Mouse (Mus musculus) heart, embryonic 10.5 days (tissue): ENCODE data around the gene Bub1b. TPM values are rescaled to one million over a fixed set of nuclear protein-coding genes. Genes with fewer than 3 reads are reported as not detected.

Experiments
- DNase-seq: peaks from one replicate; pipeline ENCODE4 v3.0.0-alpha.2; 2017; ENCODE audit warnings: low spot score
- H3K27ac ChIP-seq: fragments of 300-500 bp; sonication (generic); 2 replicates; pipeline ENCODE4 v1.5.1; 2016; ENCODE audit warnings: mild to moderate bottlenecking
- H3K27me3 ChIP-seq: fragments of 300-500 bp; sonication (generic); 2 replicates; pipeline ENCODE4 v1.6.1; 2016; ENCODE audit warnings: mild to moderate bottlenecking; ENCODE audit not compliant: poor library complexity, insufficient read depth, severe bottlenecking
- H3K36me3 ChIP-seq: fragments of 300-500 bp; sonication (generic); 2 replicates; pipeline ENCODE4 v1.6.1; 2016; ENCODE audit warnings: mild to moderate bottlenecking, moderate library complexity
- H3K4me1 ChIP-seq: fragments of 300-500 bp; sonication (generic); 2 replicates; pipeline ENCODE4 v1.6.1; 2016; ENCODE audit warnings: mild to moderate bottlenecking
- H3K4me3 ChIP-seq: fragments of 300-500 bp; sonication (generic); 2 replicates; pipeline ENCODE4 v1.5.1; 2016; ENCODE audit warnings: mild to moderate bottlenecking, moderate library complexity
- H3K9me3 ChIP-seq: fragments of 300-500 bp; sonication (generic); 2 replicates; pipeline ENCODE4 v1.6.1; 2016; ENCODE audit warnings: mild to moderate bottlenecking, moderate library complexity
- WGBS: fragments of 180-500 bp; shearing (Covaris S2); methylation state at CpG from one replicate; pipeline ENCODE4 v1.1.7; 2016; 5-methylcytosine and 5-hydroxymethylcytosine counted together
- polyA plus RNA-seq: library from polyadenylated mRNA; unstranded; fragments of >200 nt; fragmentation: Nextera tagmentation; extraction: Ambion mirVana; gene quantifications from 2 replicates; pipeline ENCODE4 v1.2.1, GENCODE M21; 2016

Bub1b gene
- polyA plus RNA-seq, 1 experiment from 2014 or later, result 101 TPM

DNA sequence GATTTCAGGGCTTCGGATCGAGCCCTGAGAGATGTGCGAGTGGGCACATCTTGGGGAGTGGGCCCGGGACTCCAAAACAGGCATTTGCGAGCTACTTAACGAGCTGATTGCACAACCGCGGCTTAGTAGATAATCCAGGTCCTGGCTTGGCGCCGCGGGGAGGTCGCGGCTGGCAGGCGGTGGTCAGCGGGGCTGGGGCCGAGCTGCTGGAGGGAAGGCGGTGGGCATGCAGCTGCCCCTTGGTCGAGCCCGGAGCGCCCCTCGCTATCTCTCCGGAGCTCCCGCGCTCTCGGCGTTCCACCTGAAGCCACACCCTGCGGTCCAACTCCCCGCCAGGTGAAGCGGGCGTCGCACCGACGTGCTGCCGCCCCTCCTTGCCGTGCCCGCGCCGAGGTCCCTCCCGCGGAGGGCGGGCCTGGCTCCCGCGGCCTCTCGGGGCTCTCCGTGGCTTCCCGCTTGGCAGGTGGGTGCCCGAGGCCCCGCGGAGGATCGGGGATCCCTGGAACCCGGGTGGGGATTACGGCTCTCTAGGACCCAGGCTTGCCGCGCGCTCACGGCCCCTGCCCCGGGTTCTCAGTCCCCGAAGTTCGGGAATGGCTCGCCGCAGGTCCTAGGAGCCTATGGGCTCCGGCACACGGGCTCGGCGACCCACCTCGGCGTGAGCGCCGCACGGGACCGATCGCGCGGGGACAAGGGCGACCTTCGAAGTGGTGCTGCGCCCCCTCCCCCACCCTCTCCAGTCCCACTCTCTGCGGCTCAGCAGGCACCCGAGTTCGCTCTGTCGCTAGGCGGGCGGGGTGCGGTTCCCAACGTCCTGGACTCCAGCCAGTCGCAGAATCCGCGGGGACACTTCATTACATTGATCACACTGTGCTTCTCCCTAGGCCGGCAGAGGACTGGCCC is 79.1 kb downstream of the Bub1b start:
- Histone ChIP-seq H3K4me1 (peaks cover 26% of the 10 kb centered on the region), H3K4me3 (peak overlapping the region; percentile 71), H3K9me3 (no peaks in the 10 kb centered on the region), H3K27me3 (peaks cover 99% of the 10 kb centered on the region), H3K36me3 (no peaks in the 10 kb centered on the region), H3K27ac (peak overlapping the region; percentile 74)
- WGBS, result under 1% methylated on average over 86 of the region's 89 CpGs
- no peak for DNase-seq

GRCm38 (mm10) chr2:118677817-118678216 is 79.8 kb downstream of the Bub1b start:
- Histone ChIP-seq H3K4me1 (peaks cover 31% of the 10 kb centered on the region), H3K4me3 (peak overlapping the region; percentile 71), H3K27me3 (peaks cover 97% of the 10 kb centered on the region), H3K9me3 (no peaks in the 10 kb centered on the region), H3K27ac (peak overlapping the region; percentile 74; the same call in 1 of the 2 replicates), H3K36me3 (no peaks in the 10 kb centered on the region)
- WGBS, result 3% methylated on average over 4 of the region's 4 CpGs
- DNase-seq, result no peak

GRCm38 (mm10) chr2:118679577-118679976 is 81.6 kb downstream of the Bub1b start:
- no peak overlapping the region for H3K27ac ChIP-seq
- no peaks in the 10 kb centered on the region for H3K36me3 ChIP-seq
- no peak overlapping the region for H3K4me3 ChIP-seq
- peaks cover 86% of the 10 kb centered on the region for H3K27me3 ChIP-seq
- peaks cover 30% of the 10 kb centered on the region for H3K4me1 ChIP-seq
- WGBS, result 60% methylated on average over 3 of the region's 3 CpGs
- DNase-seq, result no peak
- H3K9me3 ChIP-seq, result no peaks in the 10 kb centered on the region

DNA sequence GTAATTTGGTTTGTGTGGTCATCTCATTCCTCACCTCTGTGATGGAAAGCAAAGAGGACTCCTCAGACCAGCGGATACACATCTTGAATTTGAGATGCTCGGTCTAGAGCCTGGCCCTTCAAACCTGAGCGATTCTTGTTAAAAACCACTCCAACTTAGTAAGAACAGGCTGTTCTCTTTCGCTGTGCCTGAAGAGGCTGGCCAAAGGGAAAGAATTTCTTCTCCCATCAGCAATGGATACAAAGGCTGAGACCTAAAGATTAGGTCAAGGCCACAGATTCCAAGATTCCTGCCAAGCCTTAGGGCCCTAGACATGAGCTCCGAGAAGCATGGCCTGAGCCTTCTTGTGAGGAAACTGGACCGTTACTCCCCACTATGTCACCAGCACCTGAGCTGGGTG is 82.9 kb downstream of the Bub1b start:
- H3K27ac ChIP-seq, result no peak overlapping the region
- peaks cover 74% of the 10 kb centered on the region for H3K27me3 ChIP-seq
- peaks cover 25% of the 10 kb centered on the region for H3K4me1 ChIP-seq
- DNase-seq, result no peak
- 81% methylated on average over 6 of the region's 6 CpGs for WGBS
- H3K36me3 ChIP-seq, result no peaks in the 10 kb centered on the region
- no peak overlapping the region for H3K4me3 ChIP-seq
- no peaks in the 10 kb centered on the region for H3K9me3 ChIP-seq

DNA sequence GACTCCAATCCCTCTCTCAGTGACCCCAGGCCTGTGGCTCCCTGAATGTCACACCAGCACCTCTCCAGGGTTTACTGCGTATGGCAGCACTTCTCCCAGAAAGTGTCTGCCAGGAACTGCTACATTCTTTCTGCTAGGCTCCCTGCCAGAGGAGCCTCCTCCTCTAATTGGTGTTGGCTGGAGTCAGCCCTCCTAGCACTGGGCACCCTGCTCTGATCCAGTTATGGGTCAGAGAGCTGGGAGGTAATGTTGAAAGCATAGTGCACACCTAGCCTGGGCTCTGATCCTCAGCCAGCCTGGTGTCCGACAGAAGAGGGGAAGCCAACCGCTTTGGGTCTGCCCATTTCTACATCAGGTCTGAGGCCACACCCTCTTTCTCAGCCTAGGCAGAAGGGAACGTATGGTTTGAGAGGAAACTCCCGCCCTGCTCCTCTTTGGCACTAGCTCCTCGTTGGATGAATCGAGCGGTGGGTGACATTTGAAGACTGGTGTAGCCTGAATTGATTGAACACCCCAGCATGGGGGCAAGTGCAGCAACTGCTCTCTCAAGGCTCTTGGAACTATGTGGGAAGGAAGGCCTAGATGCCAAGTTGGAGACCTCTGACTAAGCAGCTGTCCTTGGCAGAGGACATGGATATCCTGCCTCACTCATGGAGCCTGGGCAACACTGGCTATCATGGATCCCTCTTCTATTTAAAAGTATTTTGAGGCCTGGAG is 84.7 kb downstream of the Bub1b start:
- no peak overlapping the region for H3K4me3 ChIP-seq

GRCm38 (mm10) chr2:118685088-118685487 is 87.1 kb downstream of the Bub1b start:
- Histone ChIP-seq H3K9me3 (no peaks in the 10 kb centered on the region), H3K27ac (no peak overlapping the region), H3K27me3 (peaks cover 72% of the 10 kb centered on the region), H3K4me1 (peaks cover 10% of the 10 kb centered on the region), H3K4me3 (no peak overlapping the region), H3K36me3 (no peaks in the 10 kb centered on the region)
- WGBS, result 81% methylated on average over 4 of the region's 4 CpGs
- no peak for DNase-seq

More for the DNA sequence above, 84.7 kb downstream of the Bub1b start:
- 47% methylated on average over 8 of the region's 8 CpGs for WGBS
- Histone ChIP-seq H3K9me3 (no peaks in the 10 kb centered on the region), H3K27ac (0 out of 2 replicates have a peak overlapping the region, but pooled peaks have one; percentile 22), H3K36me3 (no peaks in the 10 kb centered on the region), H3K4me1 (peaks cover 13% of the 10 kb centered on the region), H3K27me3 (peaks cover 74% of the 10 kb centered on the region)
- DNase-seq, result no peak

- Histone ChIP-seq H3K4me1 (peaks cover 10% of the 10 kb centered on the region), H3K9me3 (no peaks in the 10 kb centered on the region), H3K27me3 (peaks cover 70% of the 10 kb centered on the region), H3K4me3 (no peak overlapping the region), H3K36me3 (no peaks in the 10 kb centered on the region), H3K27ac (no peak overlapping the region)
- 73% methylated on average over 8 of the region's 8 CpGs for WGBS
- DNase-seq, result no peak
Measured at GRCm38 (mm10) chr2:118686693-118687092, 88.7 kb downstream of the Bub1b start.

GRCm38 (mm10) chr2:118687791-118688190 is 89.8 kb downstream of the Bub1b start:
- no peak overlapping the region for H3K27ac ChIP-seq
- peaks cover under 1% of the 10 kb centered on the region for H3K4me1 ChIP-seq
- H3K27me3 ChIP-seq, result peaks cover 72% of the 10 kb centered on the region
- no peaks in the 10 kb centered on the region for H3K36me3 ChIP-seq
- 90% methylated on average over 3 of the region's 3 CpGs for WGBS
- DNase-seq, result no peak
- H3K4me3 ChIP-seq, result no peak overlapping the region
- no peaks in the 10 kb centered on the region for H3K9me3 ChIP-seq

DNA sequence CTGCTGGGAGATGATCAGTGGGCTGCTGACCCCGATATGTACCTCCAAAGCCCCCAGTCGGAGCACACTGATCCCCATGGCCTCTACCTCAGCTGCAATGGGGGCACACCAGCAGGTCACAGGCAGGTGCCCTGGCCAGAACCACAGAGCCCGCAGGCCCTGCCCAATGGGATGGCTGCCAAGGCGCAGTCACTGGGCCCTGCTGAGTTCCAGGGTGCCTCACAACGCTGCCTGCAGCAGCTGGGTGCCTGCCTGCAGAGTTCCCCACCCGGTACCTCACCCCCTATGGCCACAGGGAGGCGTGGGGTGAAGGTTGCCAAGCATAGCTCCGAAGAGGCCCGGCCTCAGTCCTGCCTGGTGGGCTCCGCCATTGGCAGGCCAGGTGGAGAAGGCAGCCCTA is 91.9 kb downstream of the Bub1b start:
- Histone ChIP-seq H3K27me3 (peaks cover 86% of the 10 kb centered on the region), H3K27ac (no peak overlapping the region), H3K9me3 (no peaks in the 10 kb centered on the region), H3K4me1 (no peaks in the 10 kb centered on the region), H3K36me3 (no peaks in the 10 kb centered on the region), H3K4me3 (no peak overlapping the region)
- 70% methylated on average over 10 of the region's 10 CpGs for WGBS
- no peak for DNase-seq

Other genes with a start within 250 kb of the Bub1b start
- gene Gpr176, start 224.8 kb upstream of the Bub1b start, polyA plus RNA-seq, result 0.39 TPM in 1 of 2 replicates, not detected in the other
- gene Eif2ak4, start 209.6 kb upstream of the Bub1b start, polyA plus RNA-seq, result 9.5 and 10.0 TPM in 2 replicates
- 209 and 232 TPM in 2 replicates for gene Srp14, start 118.5 kb upstream of the Bub1b start, polyA plus RNA-seq
- 2.5 and 3.7 TPM in 2 replicates for gene Bmf, start 48.5 kb upstream of the Bub1b start, polyA plus RNA-seq
- 1.7 and 4.1 TPM in 2 replicates for gene Pak6, start 65.1 kb downstream of the Bub1b start, polyA plus RNA-seq
- 0.16 and 0.63 TPM in 2 replicates for gene Ankrd63, start 105.8 kb downstream of the Bub1b start, polyA plus RNA-seq
- gene Plcb2, start 130.2 kb downstream of the Bub1b start, polyA plus RNA-seq, result 1.4 and 1.6 TPM in 2 replicates
- gene Inafm2, start 147.5 kb downstream of the Bub1b start, polyA plus RNA-seq, result 22.6 and 34.8 TPM in 2 replicates
- 0.94 and 1.8 TPM in 2 replicates for gene Ccdc9b, start 164.4 kb downstream of the Bub1b start, polyA plus RNA-seq
- gene Phgr1, start 174.6 kb downstream of the Bub1b start, polyA plus RNA-seq, result not detected in 2 replicates
- 0.20 and 0.23 TPM in 2 replicates for gene Disp2, start 181.5 kb downstream of the Bub1b start, polyA plus RNA-seq
- gene Knstrn, start 215.8 kb downstream of the Bub1b start, polyA plus RNA-seq, result 113 and 127 TPM in 2 replicates